Mouse (Mus musculus) spleen, adult 2 months (tissue): ENCODE measurements around the gene Smr3a.

Experiments used
- CTCF ChIP-seq: fragments of 200-500 bp; IDR thresholded peaks from 2 replicates; pipeline ENCODE4 v1.5.1; 2011; ENCODE audit warnings: mild to moderate bottlenecking, inconsistent platforms; ENCODE audit not compliant: insufficient read depth, insufficient read length, insufficient replicate concordance; ENCODE audit errors: extremely low read depth
- POLR2A ChIP-seq: fragments of 200-500 bp; IDR thresholded peaks from 2 replicates; pipeline ENCODE4 v1.6.1; 2011; ENCODE audit warnings: low read depth, low read length, inconsistent platforms

- TF ChIP-seq CTCF, result no peak
- TF ChIP-seq POLR2A, result no peak
These were observed at the start of gene Smr3a for GRCm38 (mm10) chr5:88002249-88002648.
